Mouse (Mus musculus) intestine, postnatal 0 days (tissue): Measurements from ENCODE around the gene Dirc2. TPM values are rescaled to one million over a fixed set of nuclear protein-coding genes. Genes with fewer than 3 reads are reported as not detected.
A peak's percentile ranks its signal among the peaks of the same experiment; 100 is the strongest.

Experiments used
- ATAC-seq: fragments of 200-750 bp; cut with Nextera tagmentation; 2 replicates; pipeline ENCODE4 v1.8.0; 2017; ENCODE audit warnings: mild to moderate bottlenecking, moderate TSS enrichment, moderate library complexity
- H3K27ac ChIP-seq: fragments of 300-500 bp; sonication (generic); 2 replicates; pipeline ENCODE4 v1.5.1; 2014; ENCODE audit warnings: mild to moderate bottlenecking, low read depth, low read length, moderate library complexity
- H3K27me3 ChIP-seq: fragments of 300-500 bp; sonication (generic); replicated peaks from 2 replicates; pipeline ENCODE4 v1.6.1; 2014; ENCODE audit warnings: low read length, mixed read lengths; ENCODE audit not compliant: control insufficient read depth, insufficient read depth
- H3K36me3 ChIP-seq: fragments of 300-500 bp; sonication (generic); 2 replicates; pipeline ENCODE4 v1.6.1; 2014; ENCODE audit warnings: mild to moderate bottlenecking, moderate library complexity; ENCODE audit not compliant: control insufficient read depth, insufficient read depth
- H3K4me1 ChIP-seq: fragments of 300-500 bp; sonication (generic); replicated peaks from 2 replicates; pipeline ENCODE4 v1.6.1; 2014; ENCODE audit warnings: antibody characterized with exemption, low read length, mixed read lengths; ENCODE audit not compliant: control insufficient read depth, insufficient read depth
- H3K4me2 ChIP-seq: fragments of 300-500 bp; sonication (generic); replicated peaks from 2 replicates; pipeline ENCODE4 v1.6.1; 2014; ENCODE audit warnings: low read depth, mild to moderate bottlenecking, moderate library complexity
- H3K4me3 ChIP-seq: fragments of 300-500 bp; sonication (generic); 2 replicates; pipeline ENCODE4 v1.5.1; 2014; ENCODE audit warnings: low read depth, low read length
- H3K9ac ChIP-seq: fragments of 300-500 bp; sonication (generic); 2 replicates; pipeline ENCODE4 v1.6.1; 2014; ENCODE audit warnings: mild to moderate bottlenecking, low read depth, low read length
- H3K9me3 ChIP-seq: fragments of 300-500 bp; sonication (generic); 2 replicates; pipeline ENCODE4 v1.6.1; 2016; ENCODE audit warnings: mixed run types; ENCODE audit not compliant: control insufficient read depth
- CTCF ChIP-seq: sonication (generic); IDR thresholded peaks from 2 replicates; pipeline ENCODE4 v1.5.1; 2016; ENCODE audit warnings: low read depth, mild to moderate bottlenecking, control low read depth, antibody characterized with exemption, moderate library complexity
- WGBS: fragments of 180-500 bp; shearing (Covaris S2); extraction: QIAGEN DNeasy Blood & Tissue Kit; methylation state at CpG from one replicate; pipeline ENCODE4 v1.1.7; 2014; 5-methylcytosine and 5-hydroxymethylcytosine counted together
- polyA plus RNA-seq: library from polyadenylated mRNA; unstranded; fragments of >200 nt; fragmentation: Nextera tagmentation; extraction: Ambion mirVana; gene quantifications from 2 replicates; pipeline ENCODE4 v1.2.1, GENCODE M21; 2015

Gene Dirc2
- 20.4 and 22.0 TPM in 2 replicates for polyA plus RNA-seq

DNA sequence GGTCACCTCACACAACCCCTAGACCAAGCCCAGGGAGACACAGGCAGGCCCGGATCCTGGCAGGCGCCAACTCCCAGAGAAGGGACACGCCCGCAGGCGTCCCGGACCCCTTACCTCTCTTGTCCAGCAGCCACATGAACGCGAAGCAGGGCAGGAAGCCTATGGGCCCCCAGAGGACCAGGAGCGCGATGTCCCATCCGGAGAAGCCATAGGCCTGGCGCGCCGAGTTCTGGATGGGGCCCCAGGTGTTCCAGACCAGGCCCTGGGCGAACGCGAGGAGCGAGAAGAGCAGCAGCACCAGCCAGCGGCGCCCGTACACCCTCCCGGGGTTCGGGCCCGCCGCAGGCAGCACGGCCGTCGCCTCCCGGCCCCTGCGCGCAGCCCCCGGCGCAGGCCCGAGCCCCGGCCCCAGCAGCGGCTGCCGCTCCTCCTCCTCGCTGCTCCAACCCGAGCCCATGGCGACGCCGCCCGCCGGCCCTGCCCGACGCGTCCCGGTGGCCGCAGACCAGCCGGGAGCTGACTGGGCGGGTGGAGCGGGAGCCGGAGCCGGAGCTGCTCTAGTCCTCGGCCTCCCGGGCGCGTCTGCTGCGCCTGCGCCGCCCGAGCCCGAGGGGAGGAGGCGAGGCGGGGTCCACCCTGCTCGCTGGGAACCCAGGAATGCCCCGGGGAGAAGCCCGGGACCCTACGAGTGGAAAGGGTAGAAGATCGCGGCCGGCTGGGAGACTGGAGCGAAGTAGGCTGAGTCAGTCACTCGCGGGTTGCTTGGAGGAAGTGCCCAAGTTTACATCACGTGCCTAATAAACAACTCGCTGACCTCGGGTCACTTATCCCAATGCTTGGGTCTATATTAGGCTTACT is at the start of gene Dirc2:
Dirc2 (minus strand) TSS at position 572 of the 858 bp plus-strand sequence.
- Histone ChIP-seq H3K27me3 (no peaks in the 10 kb centered on the region), H3K9me3 (no peaks in the 10 kb centered on the region), H3K27ac (peak within 1 kb of the TSS; percentile 94), H3K36me3 (no peaks in the 10 kb centered on the region), H3K4me3 (peak within 1 kb of the TSS; percentile 74), H3K4me1 (peaks cover 13% of the 10 kb centered on the region), H3K9ac (peak within 1 kb of the TSS; percentile 88), H3K4me2 (peak within 1 kb of the TSS; percentile 93)
- peak; percentile 70 for ATAC-seq
- TF ChIP-seq CTCF: no peak
- WGBS: under 1% methylated on average over 63 of the region's 78 CpGs

DNA sequence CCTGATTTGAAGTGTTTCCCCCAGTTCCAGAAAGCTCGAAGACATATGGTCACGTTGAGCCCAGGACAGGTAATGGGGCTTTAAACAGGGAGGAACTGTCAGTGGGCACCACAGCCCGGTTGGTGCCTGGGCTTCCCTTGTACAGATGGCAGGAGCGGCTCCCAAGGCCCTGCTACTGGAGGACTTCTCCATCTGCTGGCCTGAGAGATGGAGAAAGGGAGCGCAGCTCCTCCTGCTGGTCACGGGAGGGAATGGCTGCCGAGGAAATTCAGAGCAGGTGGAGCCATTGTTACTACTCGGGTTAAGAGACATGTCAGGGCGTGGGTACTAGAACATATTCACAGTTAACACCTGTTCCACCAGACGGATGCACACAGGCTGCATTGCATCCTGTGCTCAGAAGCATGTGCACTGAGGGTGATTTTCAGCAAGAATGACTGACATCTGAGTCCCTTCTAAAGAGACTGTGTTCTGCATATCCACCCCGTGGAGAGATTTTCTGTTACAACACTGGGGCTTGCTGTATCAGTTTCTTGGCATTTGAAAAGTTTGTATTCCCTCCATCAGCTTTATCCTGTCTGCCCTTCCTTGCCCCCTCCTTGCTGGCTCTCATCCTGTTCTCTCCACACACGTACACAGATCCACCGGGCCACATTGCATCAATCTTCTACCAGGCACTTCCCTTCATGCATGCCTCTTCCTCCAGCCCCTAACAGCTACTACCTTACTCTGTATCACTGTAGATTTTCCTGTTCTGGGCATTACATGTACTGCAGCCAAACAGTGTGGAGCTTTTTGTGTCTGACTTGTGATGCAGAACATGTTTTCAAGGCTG is 48.3 kb upstream of the Dirc2 start:
- no peak for ATAC-seq
- peak; percentile 100 for TF ChIP-seq CTCF
- Histone ChIP-seq H3K4me1 (no peaks in the 10 kb centered on the region), H3K36me3 (peaks cover 21% of the 10 kb centered on the region), H3K27ac (no peak overlapping the region), H3K4me2 (no peak overlapping the region), H3K27me3 (no peaks in the 10 kb centered on the region), H3K9me3 (no peaks in the 10 kb centered on the region), H3K9ac (no peak overlapping the region), H3K4me3 (no peak overlapping the region)
- WGBS: 36% methylated on average over 13 of the region's 13 CpGs

DNA sequence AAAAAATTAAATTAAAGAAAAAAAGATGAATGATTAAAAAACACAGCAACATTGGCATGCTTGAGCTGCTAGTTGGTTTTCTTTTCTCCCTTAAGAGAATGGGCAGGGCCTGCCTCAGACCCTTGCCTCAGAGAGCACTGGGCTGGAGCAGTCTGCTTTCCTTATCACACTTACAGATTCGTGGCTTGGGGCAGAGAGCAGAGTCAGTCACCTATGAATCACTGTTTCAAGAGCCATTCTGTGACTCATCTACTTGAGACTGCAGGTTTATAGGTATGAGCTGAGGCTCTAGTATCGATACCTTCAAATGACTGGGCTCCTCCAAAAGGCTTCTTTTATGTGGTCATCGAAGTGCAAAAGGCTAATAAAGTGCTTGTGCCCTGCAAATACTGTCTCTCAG is 44.0 kb upstream of the Dirc2 start:
- Histone ChIP-seq H3K9ac (no peak overlapping the region), H3K4me1 (no peaks in the 10 kb centered on the region), H3K27me3 (no peaks in the 10 kb centered on the region), H3K4me3 (no peak overlapping the region), H3K4me2 (no peak overlapping the region), H3K27ac (no peak overlapping the region), H3K9me3 (no peaks in the 10 kb centered on the region), H3K36me3 (0 out of 2 replicates have a peak, but pooled peaks cover 3% of the 10 kb centered on the region)
- no peak for TF ChIP-seq CTCF
- 39% methylated on average over 3 of the region's 3 CpGs for WGBS
- ATAC-seq: peak; percentile 90

- no peak for ATAC-seq
- H3K9ac ChIP-seq: no peak overlapping the region
- no peak for TF ChIP-seq CTCF
- H3K4me2 ChIP-seq: no peak overlapping the region
- H3K4me3 ChIP-seq: no peak overlapping the region
- H3K9me3 ChIP-seq: no peaks in the 10 kb centered on the region
- H3K36me3 ChIP-seq: no peaks in the 10 kb centered on the region
- WGBS: 87% methylated on average over 2 of the region's 2 CpGs
- no peaks in the 10 kb centered on the region for H3K27me3 ChIP-seq
- H3K4me1 ChIP-seq: no peaks in the 10 kb centered on the region
- no peak overlapping the region for H3K27ac ChIP-seq
Measured at GRCm38 (mm10) chr16:35808838-35809237, 39.7 kb upstream of the Dirc2 start.

- ATAC-seq: peak; percentile 86
- Histone ChIP-seq H3K27me3 (no peaks in the 10 kb centered on the region), H3K9me3 (no peaks in the 10 kb centered on the region), H3K9ac (no peak overlapping the region), H3K4me1 (no peaks in the 10 kb centered on the region), H3K27ac (no peak overlapping the region), H3K4me3 (no peak overlapping the region), H3K36me3 (no peaks in the 10 kb centered on the region), H3K4me2 (no peak overlapping the region)
- WGBS: 42% methylated on average over 4 of the region's 4 CpGs
- no peak for TF ChIP-seq CTCF
Measured at GRCm38 (mm10) chr16:35807663-35807992, 38.5 kb upstream of the Dirc2 start.
